Mouse (Mus musculus) layer of hippocampus, postnatal 14 days (tissue): ENCODE results near the gene Stip1. TPM values are rescaled to one million over a fixed set of nuclear protein-coding genes. Genes with fewer than 3 reads are reported as not detected.

ENCODE experiments used
- DNase-seq, 2 experiments: peaks; one replicate each; pipeline ENCODE4 v3.0.0; 2021 to 2022; ENCODE audit warnings: low spot score in 2 of 2, mixed read lengths in 1 of 2
- total RNA-seq, 2 experiments: library from RNA; stranded (reverse); gene quantifications; 2 replicates each; pipeline ENCODE4 v1.2.3; 2021

The Stip1 gene
- total RNA-seq, 2 experiments from 2014 or later, result 136 to 159 TPM

GRCm38 (mm10) chr19:6987061-6987903 is 52.5 kb downstream of the Stip1 start, which contains the start of gene Vegfb:
TSS of gene Vegfb (minus strand) at chr19:6987651.
- peak in 1 of 2 experiments; percentile 52 for DNase-seq

GRCm38 (mm10) chr19:6985951-6986708 is 53.6 kb downstream of the Stip1 start:
- no peak for DNase-seq

- DNase-seq, result no peak
Measured at GRCm38 (mm10) chr19:6985300-6985699, 54.5 kb downstream of the Stip1 start.

- no peak for DNase-seq
Measured at GRCm38 (mm10) chr19:6983621-6984020, 56.1 kb downstream of the Stip1 start.

GRCm38 (mm10) chr19:6981465-6981864 is 58.3 kb downstream of the Stip1 start:
- no peak for DNase-seq

GRCm38 (mm10) chr19:6980381-6981093 is 59.2 kb downstream of the Stip1 start, which contains the start of gene Fkbp2:
TSS of gene Fkbp2 (minus strand) at chr19:6980501.
- peak; percentile 99 to 100 for DNase-seq

- peak; percentile 100 for DNase-seq
Measured at GRCm38 (mm10) chr19:6979486-6980380, 60.0 kb downstream of the Stip1 start.

GRCm38 (mm10) chr19:6979001-6979479 is 60.7 kb downstream of the Stip1 start:
- DNase-seq, result peak in 1 of 2 experiments; percentile 37

- no peak for DNase-seq
Measured at GRCm38 (mm10) chr19:6978639-6978974, 61.2 kb downstream of the Stip1 start.

- no peak for DNase-seq
Measured at GRCm38 (mm10) chr19:6977759-6978638, 61.8 kb downstream of the Stip1 start.

- peak; percentile 80 to 87 for DNase-seq
Measured at GRCm38 (mm10) chr19:6975537-6976521, 63.9 kb downstream of the Stip1 start, which contains the start of gene Plcb3. TSS of gene Plcb3 (minus strand) at chr19:6976470.

GRCm38 (mm10) chr19:6974211-6975205 is 65.3 kb downstream of the Stip1 start, which contains the start of gene Ppp1r14b:
TSS of gene Ppp1r14b (plus strand) at chr19:6974968.
- peak; percentile 74 to 82 for DNase-seq

GRCm38 (mm10) chr19:6973581-6974190 is 66.1 kb downstream of the Stip1 start:
- DNase-seq, result no peak

- no peak for DNase-seq
Measured at GRCm38 (mm10) chr19:6972247-6972917, 67.4 kb downstream of the Stip1 start.

GRCm38 (mm10) chr19:6971644-6972043 is 68.1 kb downstream of the Stip1 start:
- no peak for DNase-seq
